Mouse (Mus musculus): ENCODE results near the gene Klhl5. TPM values are rescaled to one million over a fixed set of nuclear protein-coding genes. Genes with fewer than 3 reads are reported as not detected.

Klhl5 gene
- polyA plus RNA-seq, 1 experiment from 2014 or later, result 42.8 TPM

DNA sequence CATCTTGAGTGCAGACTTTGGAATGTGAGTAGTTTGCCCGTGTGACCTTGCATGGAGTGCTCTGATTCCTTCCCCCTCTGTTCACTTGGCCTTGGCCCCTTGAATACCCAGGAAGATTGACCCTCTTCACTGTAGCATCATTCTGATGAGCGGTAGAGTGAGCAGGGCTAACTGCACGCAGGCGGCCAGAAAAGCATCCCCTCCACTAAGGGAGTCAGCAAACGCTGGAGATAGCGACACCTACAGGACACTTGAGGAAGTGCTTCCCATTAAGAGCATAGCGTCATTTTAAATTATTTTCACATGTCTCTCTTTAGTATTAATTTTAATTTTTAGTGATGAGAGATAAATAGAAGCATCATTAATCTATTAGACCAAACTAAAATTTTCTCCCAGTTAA lies 106.0 kb downstream of the Klhl5 start:
- Histone ChIP-seq H3K4me2 (ENCODE audit: low read depth, low read length, severe bottlenecking) (no peak overlapping the region), H3K4me3 (ENCODE audit: low read depth, low read length) (no peak overlapping the region), H3K9me3 (ENCODE audit: control insufficient read depth, low read length) (no peaks in the 10 kb centered on the region), H3K9ac (ENCODE audit: low read length) (no peak overlapping the region), H3K4me1 (replicated peaks; ENCODE audit: control insufficient read depth, insufficient read depth, low read length) (no peaks in the 10 kb centered on the region), H3K27ac (ENCODE audit: low read depth, low read length) (no peak overlapping the region), H3K36me3 (ENCODE audit: control insufficient read depth, insufficient read depth, low read length) (no peaks in the 10 kb centered on the region), H3K27me3 (ENCODE audit: control insufficient read depth, insufficient read depth, low read length) (no peaks in the 10 kb centered on the region)
- 17% methylated on average over 7 of the region's 7 CpGs for WGBS
- DNase-seq (ENCODE audit: low spot score), result peak; percentile 69
- 0 out of 2 replicates have a peak, but pooled peaks have one; percentile 42 for ATAC-seq (replicated peaks; ENCODE audit: low FRiP score)

Other genes with a start within 250 kb of the Klhl5 start
- 0.25 and 0.65 TPM in 2 replicates for gene Tlr1, start 174.0 kb upstream of the Klhl5 start, polyA plus RNA-seq (2014; fragmentation: Nextera tagmentation; extraction: Ambion mirVana)
- 0.32 and 0.45 TPM in 2 replicates for gene Tlr6, start 147.4 kb upstream of the Klhl5 start, polyA plus RNA-seq (2014; fragmentation: Nextera tagmentation; extraction: Ambion mirVana)
- 14.1 and 16.1 TPM in 2 replicates for gene Fam114a1, start 137.5 kb upstream of the Klhl5 start, polyA plus RNA-seq (2014; fragmentation: Nextera tagmentation; extraction: Ambion mirVana)
- gene Tmem156, start 15.4 kb upstream of the Klhl5 start, polyA plus RNA-seq (2014; fragmentation: Nextera tagmentation; extraction: Ambion mirVana), result 0.21 TPM in 1 of 2 replicates, not detected in the other
- gene Wdr19, start 92.2 kb downstream of the Klhl5 start, polyA plus RNA-seq (2014; fragmentation: Nextera tagmentation; extraction: Ambion mirVana), result 14.7 and 15.2 TPM in 2 replicates
- 99.7 and 99.9 TPM in 2 replicates for gene Rfc1, start 228.1 kb downstream of the Klhl5 start, polyA plus RNA-seq (2014; fragmentation: Nextera tagmentation; extraction: Ambion mirVana)
- gene Klb, start 240.8 kb downstream of the Klhl5 start, polyA plus RNA-seq (2014; fragmentation: Nextera tagmentation; extraction: Ambion mirVana), result not detected in 2 replicates